Mouse (Mus musculus) G1E (cell line): ENCODE measurements around the gene Fbxl15.

Experiments used
- CTCF ChIP-seq: IDR thresholded peaks from 2 replicates; pipeline ENCODE4 v1.5.1; 2012; ENCODE audit warnings: low read depth, low read length, inconsistent platforms, mixed read lengths
- GATA1 ChIP-seq: IDR thresholded peaks from 2 replicates; pipeline ENCODE4 v1.6.1; 2012; ENCODE audit warnings: borderline replicate concordance, low read length, inconsistent platforms, mixed read lengths
- GATA2 ChIP-seq: IDR thresholded peaks from 2 replicates; pipeline ENCODE4 v1.6.1; 2012; ENCODE audit warnings: low read depth, low read length, inconsistent platforms, borderline replicate concordance
- TAL1 ChIP-seq: conservative IDR thresholded peaks from 2 replicates; pipeline ENCODE4 v1.6.1; 2012; ENCODE audit warnings: low read depth, low read length, inconsistent platforms, mixed read lengths

DNA sequence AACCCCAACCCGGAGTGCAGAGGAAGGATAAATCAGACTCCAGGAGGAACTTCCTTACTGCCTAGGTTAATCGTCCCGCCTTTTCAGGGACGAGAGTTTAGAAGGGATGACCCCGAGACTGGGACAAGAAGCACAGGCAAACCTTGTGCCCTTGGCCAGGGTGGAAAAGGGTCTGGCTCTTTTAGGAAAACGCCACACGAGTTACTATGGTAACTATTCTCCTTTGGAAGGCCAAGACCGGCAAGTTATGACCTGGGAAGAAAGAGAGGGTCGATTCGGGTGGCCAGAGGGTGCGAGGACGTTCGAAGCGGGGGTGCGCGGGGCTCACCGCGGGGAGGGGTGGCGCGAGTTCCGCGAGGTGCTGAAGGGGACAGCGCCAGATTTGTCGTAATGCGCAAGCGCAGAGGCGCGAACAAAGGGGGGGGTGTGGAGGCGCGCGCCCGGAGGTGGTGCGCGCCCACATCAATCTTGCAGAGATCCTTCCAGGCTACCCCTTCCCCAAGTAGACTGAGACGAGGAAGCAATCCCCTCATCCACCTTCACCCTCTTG, 1.2 kb upstream of the Fbxl15 start, which contains the start of gene Psd:
- no peak for TF ChIP-seq CTCF
- no peak for TF ChIP-seq TAL1
- TF ChIP-seq GATA1: no peak
- no peak for TF ChIP-seq GATA2
